Mouse (Mus musculus): ENCODE measurements at regions not wholly inside any gene's neighbourhood (a gene's known extent, or its start where the extent isn't known, plus 50 kb on each side); places are given as distances from the start of the nearest gene placed in this dataset.

GRCm38 (mm10) chr3:129386522-129386921 is 54.0 kb upstream of the Enpep start:
- Histone ChIP-seq H3K9me3 (ENCODE audit: low read length) (no peaks in the 10 kb centered on the region), H3K36me3 (ENCODE audit: insufficient read depth, low read length) (no peaks in the 10 kb centered on the region), H3K4me2 (ENCODE audit: low read depth, low read length) (no peak overlapping the region), H3K9ac (replicated peaks; ENCODE audit: low read length) (no peak overlapping the region), H3K4me1 (ENCODE audit: insufficient read depth, low read length) (no peaks in the 10 kb centered on the region), H3K27me3 (ENCODE audit: insufficient read depth, low read length) (no peaks in the 10 kb centered on the region), H3K4me3 (ENCODE audit: low read length) (no peak overlapping the region), H3K27ac (no peak overlapping the region)
- DNase-seq (ENCODE audit: low spot score) = no peak
- 67% methylated on average over 7 of the region's 7 CpGs for WGBS
- no peak for ATAC-seq
- no peak for TF ChIP-seq CTCF (IDR thresholded peaks at IDR 0.05; ENCODE audit: low read depth)

GRCm38 (mm10) chr3:129390506-129390905 is 58.0 kb upstream of the Enpep start:
- no peak overlapping the region for H3K4me3 ChIP-seq (ENCODE audit: low read length)
- WGBS = 90% methylated on average over 11 of the region's 11 CpGs
- no peaks in the 10 kb centered on the region for H3K27me3 ChIP-seq (ENCODE audit: insufficient read depth, low read length)
- H3K4me2 ChIP-seq (ENCODE audit: low read depth, low read length) = no peak overlapping the region
- ATAC-seq = no peak
- no peak overlapping the region for H3K9ac ChIP-seq (replicated peaks; ENCODE audit: low read length)
- DNase-seq (ENCODE audit: low spot score) = no peak
- no peaks in the 10 kb centered on the region for H3K9me3 ChIP-seq (ENCODE audit: low read length)
- H3K27ac ChIP-seq = no peak overlapping the region
- TF ChIP-seq CTCF (IDR thresholded peaks at IDR 0.05; ENCODE audit: low read depth) = no peak
- no peaks in the 10 kb centered on the region for H3K36me3 ChIP-seq (ENCODE audit: insufficient read depth, low read length)
- H3K4me1 ChIP-seq (ENCODE audit: insufficient read depth, low read length) = no peaks in the 10 kb centered on the region

GRCm38 (mm10) chr3:129391888-129392813 is 59.6 kb upstream of the Enpep start:
- Histone ChIP-seq H3K4me3 (ENCODE audit: low read length) (no peak overlapping the region), H3K9me3 (ENCODE audit: low read length) (no peaks in the 10 kb centered on the region), H3K36me3 (ENCODE audit: insufficient read depth, low read length) (no peaks in the 10 kb centered on the region), H3K4me2 (ENCODE audit: low read depth, low read length) (no peak overlapping the region), H3K9ac (replicated peaks; ENCODE audit: low read length) (no peak overlapping the region), H3K4me1 (ENCODE audit: insufficient read depth, low read length) (no peaks in the 10 kb centered on the region), H3K27ac (no peak overlapping the region), H3K27me3 (ENCODE audit: insufficient read depth, low read length) (no peaks in the 10 kb centered on the region)
- TF ChIP-seq CTCF (IDR thresholded peaks at IDR 0.05; ENCODE audit: low read depth) = no peak
- DNase-seq (ENCODE audit: low spot score) (peak; percentile 46), ATAC-seq (no peak)
- WGBS = 42% methylated on average over 14 of the region's 14 CpGs

- no peak overlapping the region for H3K4me3 ChIP-seq (ENCODE audit: low read length)
- no peaks in the 10 kb centered on the region for H3K27me3 ChIP-seq (ENCODE audit: insufficient read depth, low read length)
- H3K36me3 ChIP-seq (ENCODE audit: insufficient read depth, low read length) = no peaks in the 10 kb centered on the region
- TF ChIP-seq CTCF (IDR thresholded peaks at IDR 0.05; ENCODE audit: low read depth) = no peak
- ATAC-seq = no peak
- no peak overlapping the region for H3K9ac ChIP-seq (replicated peaks; ENCODE audit: low read length)
- no peaks in the 10 kb centered on the region for H3K4me1 ChIP-seq (ENCODE audit: insufficient read depth, low read length)
- no peaks in the 10 kb centered on the region for H3K9me3 ChIP-seq (ENCODE audit: low read length)
- 68% methylated on average over 23 of the region's 23 CpGs for WGBS
- H3K27ac ChIP-seq = no peak overlapping the region
- no peak overlapping the region for H3K4me2 ChIP-seq (ENCODE audit: low read depth, low read length)
- DNase-seq (ENCODE audit: low spot score) = no peak
Observed at GRCm38 (mm10) chr3:129392814-129393804, 60.6 kb upstream of the Enpep start.

- Histone ChIP-seq H3K9ac (replicated peaks; ENCODE audit: low read length) (no peak overlapping the region), H3K27me3 (ENCODE audit: insufficient read depth, low read length) (no peaks in the 10 kb centered on the region), H3K4me1 (ENCODE audit: insufficient read depth, low read length) (no peaks in the 10 kb centered on the region), H3K27ac (no peak overlapping the region), H3K4me3 (ENCODE audit: low read length) (no peak overlapping the region), H3K36me3 (ENCODE audit: insufficient read depth, low read length) (no peaks in the 10 kb centered on the region), H3K4me2 (ENCODE audit: low read depth, low read length) (no peak overlapping the region), H3K9me3 (ENCODE audit: low read length) (no peaks in the 10 kb centered on the region)
- TF ChIP-seq CTCF (IDR thresholded peaks at IDR 0.05; ENCODE audit: low read depth) = no peak
- 56% methylated on average over 4 of the region's 4 CpGs for WGBS
- ATAC-seq (no peak), DNase-seq (ENCODE audit: low spot score) (no peak)
Observed at GRCm38 (mm10) chr3:129397481-129397880, 65.0 kb upstream of the Enpep start.

GRCm38 (mm10) chr3:129400092-129400924 is 67.8 kb upstream of the Enpep start:
- ATAC-seq (no peak), DNase-seq (ENCODE audit: low spot score) (no peak)
- Histone ChIP-seq H3K4me2 (ENCODE audit: low read depth, low read length) (no peak overlapping the region), H3K9ac (replicated peaks; ENCODE audit: low read length) (no peak overlapping the region), H3K9me3 (ENCODE audit: low read length) (no peaks in the 10 kb centered on the region), H3K4me1 (ENCODE audit: insufficient read depth, low read length) (no peaks in the 10 kb centered on the region), H3K4me3 (ENCODE audit: low read length) (no peak overlapping the region), H3K27ac (no peak overlapping the region), H3K36me3 (ENCODE audit: insufficient read depth, low read length) (no peaks in the 10 kb centered on the region), H3K27me3 (ENCODE audit: insufficient read depth, low read length) (no peaks in the 10 kb centered on the region)
- WGBS = 64% methylated on average over 12 of the region's 12 CpGs
- TF ChIP-seq CTCF (IDR thresholded peaks at IDR 0.05; ENCODE audit: low read depth) = no peak

Measured in hindbrain, postnatal 0 days (tissue).